Mouse (Mus musculus) T-cell, adult 2 months (primary cell): ENCODE results near the gene Rabl6.

Experiments used
- DNase-seq: peaks from one replicate; pipeline ENCODE4 v3.0.0; 2022; ENCODE audit warnings: low spot score

The Rabl6 gene

GRCm38 (mm10) chr2:25607761-25608622 is at the start of gene Rabl6:
Gene Rabl6 (minus strand): TSS chr2:25608521.
- peak; percentile 86 for DNase-seq

- no peak for DNase-seq
Measured at GRCm38 (mm10) chr2:25657652-25658051, 49.3 kb upstream of the Rabl6 start, which contains the start of gene Lcn5. Gene Lcn5 (plus strand): TSS chr2:25657952.

- no peak for DNase-seq
Measured at GRCm38 (mm10) chr2:25657246-25657645, 48.9 kb upstream of the Rabl6 start.

GRCm38 (mm10) chr2:25656691-25657090 is 48.4 kb upstream of the Rabl6 start:
- no peak for DNase-seq

- DNase-seq = no peak
Measured at GRCm38 (mm10) chr2:25654502-25654901, 46.2 kb upstream of the Rabl6 start.

- no peak for DNase-seq
Measured at GRCm38 (mm10) chr2:25652902-25653301, 44.6 kb upstream of the Rabl6 start, which contains the start of gene Lcn8. Gene Lcn8 (plus strand): TSS chr2:25653120.

GRCm38 (mm10) chr2:25639890-25640289 is 31.6 kb upstream of the Rabl6 start:
- peak; percentile 24 for DNase-seq

GRCm38 (mm10) chr2:25634046-25634445 is 25.7 kb upstream of the Rabl6 start:
- DNase-seq = no peak

- DNase-seq = no peak
Measured at GRCm38 (mm10) chr2:25633616-25634015, 25.3 kb upstream of the Rabl6 start.

- DNase-seq = no peak
Measured at GRCm38 (mm10) chr2:25628738-25629137, 20.4 kb upstream of the Rabl6 start.

GRCm38 (mm10) chr2:25627811-25628210 is 19.5 kb upstream of the Rabl6 start, which contains the start of gene Fcna:
Gene Fcna (minus strand): TSS chr2:25628030.
- DNase-seq = no peak

- DNase-seq = no peak
Measured at GRCm38 (mm10) chr2:25625986-25626385, 17.7 kb upstream of the Rabl6 start.

GRCm38 (mm10) chr2:25621229-25622200 is 13.2 kb upstream of the Rabl6 start, which contains the start of gene Tmem141:
Gene Tmem141 (minus strand): TSS chr2:25622005.
- DNase-seq = peak; percentile 50

GRCm38 (mm10) chr2:25620852-25621228 is 12.5 kb upstream of the Rabl6 start:
- no peak for DNase-seq

GRCm38 (mm10) chr2:25620386-25620785 is 12.1 kb upstream of the Rabl6 start:
- peak; percentile 65 for DNase-seq

GRCm38 (mm10) chr2:25617578-25617977 is 9.3 kb upstream of the Rabl6 start, which contains the start of gene Ccdc183:
Gene Ccdc183 (minus strand): TSS chr2:25617678.
- DNase-seq = no peak

GRCm38 (mm10) chr2:25616398-25616797 is 8.1 kb upstream of the Rabl6 start:
- DNase-seq = no peak

- DNase-seq = no peak
Measured at GRCm38 (mm10) chr2:25608671-25609070, 350 bp upstream of the Rabl6 start.

GRCm38 (mm10) chr2:25602526-25602925 is 5.8 kb downstream of the Rabl6 start:
- no peak for DNase-seq

- no peak for DNase-seq
Measured at GRCm38 (mm10) chr2:25600037-25600436, 8.3 kb downstream of the Rabl6 start.

- no peak for DNase-seq
Measured at GRCm38 (mm10) chr2:25598749-25599148, 9.6 kb downstream of the Rabl6 start.

- no peak for DNase-seq
Measured at GRCm38 (mm10) chr2:25596765-25597510, 11.4 kb downstream of the Rabl6 start.
